Mouse (Mus musculus): ENCODE data around the gene Srrm2. TPM values are rescaled to one million over a fixed set of nuclear protein-coding genes. Genes with fewer than 3 reads are reported as not detected.

Srrm2 gene
- total RNA-seq, 2 experiments from 2014 or later, result 157 to 162 TPM

GRCm38 (mm10) chr17:23843141-23843811 lies 52.9 kb downstream of the Srrm2 start:
- intact Hi-C loops (cut with DNase I), result loop anchor here (5.0 kb wide), 1 partner anchor 96 kb away; the partner anchor contains the start of gene Kremen2
- DNase-seq (ENCODE audit: low spot score), result no peak

GRCm38 (mm10) chr17:23843812-23844273 lies 53.5 kb downstream of the Srrm2 start, which contains the start of the genes Prss32 and Prss41:
Gene Prss32 (plus strand): TSS chr17:23843855.
Gene Prss41 (minus strand): TSS chr17:23844172.
- intact Hi-C loops (cut with DNase I), result loop anchor here (5.0 kb wide), 1 partner anchor 97 kb away; the partner anchor contains the start of gene Kremen2
- no peak for DNase-seq (ENCODE audit: low spot score)

- intact Hi-C loops (cut with DNase I), result no loop called here
- no peak for DNase-seq (ENCODE audit: low spot score)
Measured at GRCm38 (mm10) chr17:23850028-23850427, 59.7 kb downstream of the Srrm2 start.

DNA sequence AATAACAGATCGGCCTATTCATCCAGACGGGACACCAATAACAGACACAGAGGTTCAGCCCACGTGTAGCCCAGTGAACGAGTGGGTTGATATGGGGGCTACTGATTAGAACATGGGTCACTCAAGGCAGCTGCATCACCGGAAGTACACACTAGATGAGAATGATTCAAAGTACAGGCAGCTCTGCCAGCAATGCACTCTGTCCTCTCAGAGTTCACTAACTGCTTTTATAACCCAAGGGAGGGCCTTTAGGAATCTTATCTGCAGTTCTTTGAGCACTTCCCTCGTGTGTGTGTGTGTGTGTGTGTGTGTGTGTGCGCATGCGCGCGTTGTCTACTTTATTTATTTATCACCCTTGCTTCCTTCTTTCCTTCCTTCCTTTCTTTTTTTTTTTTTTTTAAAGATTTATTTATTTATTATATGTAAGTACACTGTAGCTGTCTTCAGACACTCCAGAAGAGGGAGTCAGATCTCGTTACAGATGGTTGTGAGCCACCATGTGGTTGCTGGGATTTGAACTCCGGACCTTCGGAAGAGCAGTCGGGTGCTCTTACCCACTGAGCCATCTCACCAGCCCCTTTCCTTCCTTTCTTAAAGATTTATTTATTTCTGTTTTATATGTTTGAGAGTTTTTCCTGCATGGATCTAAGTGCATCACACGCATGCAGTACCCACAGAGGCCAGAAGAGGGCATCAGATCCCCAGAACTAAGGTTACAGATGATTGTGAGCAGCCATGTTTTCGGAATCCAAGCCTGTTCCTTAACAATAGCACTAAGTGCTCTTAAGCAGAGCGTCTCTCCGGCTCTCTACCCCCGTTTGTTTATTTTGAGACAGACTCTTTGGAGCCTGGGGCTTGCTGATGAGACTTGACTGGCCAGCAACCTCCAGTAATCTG lies 60.8 kb downstream of the Srrm2 start:
- intact Hi-C loops (cut with DNase I), result loop anchor here (1.0 kb wide), 1 partner anchor 109 kb away; no protein-coding TSS in a partner anchor
- no peak for DNase-seq (ENCODE audit: low spot score)

- no peak for DNase-seq (ENCODE audit: low spot score)
- intact Hi-C loops (cut with DNase I), result no loop called here
Measured at GRCm38 (mm10) chr17:23853292-23853691, 63.0 kb downstream of the Srrm2 start.

DNA sequence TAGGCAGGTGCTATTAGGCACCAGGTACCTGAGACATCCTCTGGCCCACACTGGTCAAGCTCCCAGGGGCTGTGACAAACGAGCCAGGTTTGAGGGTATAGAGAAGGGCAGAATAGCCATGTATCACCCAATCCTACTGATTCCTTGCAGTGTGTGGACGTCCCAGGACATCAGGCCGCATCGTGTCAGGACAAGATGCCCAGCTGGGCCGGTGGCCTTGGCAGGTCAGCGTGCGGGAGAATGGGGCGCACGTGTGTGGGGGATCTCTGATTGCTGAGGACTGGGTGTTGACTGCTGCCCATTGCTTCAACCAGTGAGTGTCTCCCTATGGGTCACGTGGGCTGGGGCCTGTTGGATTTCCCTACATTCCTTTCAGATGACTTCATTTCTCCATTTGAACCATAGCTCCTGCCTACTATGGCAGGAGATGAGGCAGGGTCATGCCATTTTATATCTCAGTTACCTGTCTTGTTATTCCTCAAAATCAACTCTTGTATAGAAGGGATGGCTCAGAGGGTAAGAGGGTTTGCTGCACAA lies 64.0 kb downstream of the Srrm2 start:
- DNase-seq (ENCODE audit: low spot score), result no peak

DNA sequence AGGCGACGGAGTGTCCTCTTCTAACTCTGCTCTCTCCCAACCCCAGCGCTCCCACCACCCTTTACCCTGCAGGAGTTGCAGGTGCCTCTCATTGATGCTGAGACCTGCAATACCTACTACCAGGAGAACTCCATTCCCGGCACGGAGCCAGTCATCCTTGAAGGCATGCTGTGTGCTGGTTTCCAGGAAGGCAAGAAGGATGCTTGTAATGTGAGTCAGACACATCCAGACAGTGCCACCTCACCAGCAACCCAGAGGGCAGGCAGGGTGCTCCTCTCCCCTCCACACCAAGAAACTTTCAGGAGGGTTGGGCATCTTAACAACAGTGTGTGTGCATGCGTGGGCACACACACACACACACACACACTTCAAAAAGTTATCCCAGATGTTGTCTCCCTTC lies 66.9 kb downstream of the Srrm2 start:
- DNase-seq (ENCODE audit: low spot score), result no peak
- intact Hi-C loops (cut with DNase I), result no loop called here

More for the DNA sequence above, 64.0 kb downstream of the Srrm2 start:
- intact Hi-C loops (cut with DNase I), result no loop called here

GRCm38 (mm10) chr17:23857913-23858312 lies 67.6 kb downstream of the Srrm2 start:
- intact Hi-C loops (cut with DNase I), result no loop called here
- no peak for DNase-seq (ENCODE audit: low spot score)

DNA sequence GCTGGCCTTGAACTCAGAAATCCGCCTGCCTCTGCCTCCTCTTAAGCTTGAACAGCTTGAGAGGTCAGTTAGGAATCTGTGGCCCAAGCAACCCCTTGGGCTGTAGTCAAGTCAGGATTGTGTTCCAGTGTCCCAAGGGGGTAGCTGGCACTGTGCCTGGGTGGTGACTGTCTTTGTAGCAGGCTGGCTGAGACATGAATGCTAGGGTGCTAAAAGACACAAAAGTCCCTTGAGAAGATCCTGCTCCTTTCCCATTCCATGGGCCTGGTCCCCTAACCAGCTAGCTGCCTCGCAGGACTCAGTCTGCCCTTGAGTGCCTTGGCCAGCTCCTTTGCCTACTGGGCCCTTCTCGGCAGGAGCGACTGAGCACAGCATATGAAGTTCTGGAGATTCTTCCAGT lies 72.6 kb downstream of the Srrm2 start:
- no peak for DNase-seq (ENCODE audit: low spot score)
- intact Hi-C loops (cut with DNase I), result no loop called here

DNA sequence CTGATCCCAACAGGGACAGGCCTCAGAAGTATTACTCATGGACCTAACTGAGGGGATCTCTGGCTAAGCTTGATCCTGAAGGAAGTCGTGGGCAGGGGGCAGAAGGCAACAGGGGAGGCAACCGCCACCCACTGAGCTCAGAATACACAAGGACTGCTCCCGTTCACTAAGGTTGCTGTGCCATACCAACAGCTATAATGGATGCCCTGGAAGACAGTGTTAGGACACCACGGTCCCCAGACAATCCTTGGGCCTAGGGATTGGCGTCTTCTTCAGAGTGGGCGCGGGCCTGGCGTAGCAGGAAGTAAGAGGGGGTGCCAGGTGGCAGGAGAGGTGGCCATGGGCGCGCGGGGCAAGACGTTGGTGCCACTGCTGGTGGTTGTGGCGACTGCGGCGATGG lies 77.4 kb downstream of the Srrm2 start, which contains the start of gene Prss21:
TSS of gene Prss21 (plus strand) at position 301 of the 400 bp plus-strand sequence.
- DNase-seq (ENCODE audit: low spot score), result no peak
- intact Hi-C loops (cut with DNase I), result no loop called here

GRCm38 (mm10) chr17:23868513-23868912 lies 78.2 kb downstream of the Srrm2 start:
- no peak for DNase-seq (ENCODE audit: low spot score)
- intact Hi-C loops (cut with DNase I), result no loop called here

Small RNA genes lying within 50 kb of the gene (microRNA-seq; reads per million reads assigned to microRNA genes)
- gene Mir5125, result 1.9 reads per million

Other genes with a start within 250 kb of the Srrm2 start
- 1 to 10 TPM; 4.7 to 6.2 TPM for gene Zfp213, start 226.3 kb upstream of the Srrm2 start, total RNA-seq (2021)
- 1 to 10 TPM; 3.4 to 4.8 TPM for gene Zfp13, start 191.0 kb upstream of the Srrm2 start, total RNA-seq (2021)
- gene Zscan10, start 189.7 kb upstream of the Srrm2 start, total RNA-seq (2021), result not detected
- gene Mmp25, start 145.3 kb upstream of the Srrm2 start, total RNA-seq (2021), result under 1 TPM; 0.06 to 0.08 TPM
- not detected for gene Bicdl2, start 130.0 kb upstream of the Srrm2 start, total RNA-seq (2021)
- 100 to 1,000 TPM; 193 to 207 TPM for gene Hcfc1r1, start 116.9 kb upstream of the Srrm2 start, total RNA-seq (2021)
- gene Thoc6, start 116.7 kb upstream of the Srrm2 start, total RNA-seq (2021), result 10 to 100 TPM; 12.2 to 12.3 TPM
- gene Tnfrsf12a, start 113.1 kb upstream of the Srrm2 start, total RNA-seq (2021), result 100 to 1,000 TPM in 1 of 2 experiments, 10 to 100 TPM in 1; 79.9 to 111 TPM
- gene Cldn6, start 111.3 kb upstream of the Srrm2 start, total RNA-seq (2021), result not detected
- gene Cldn9, start 106.5 kb upstream of the Srrm2 start, total RNA-seq (2021), result not detected
- not detected for gene 1520401A03Rik, start 67.7 kb upstream of the Srrm2 start, total RNA-seq (2021)
- gene Pkmyt1, start 64.2 kb upstream of the Srrm2 start, total RNA-seq (2021), result 1 to 10 TPM; 1.4 to 1.5 TPM
- gene Paqr4, start 49.7 kb upstream of the Srrm2 start, total RNA-seq (2021), result 10 to 100 TPM; 26.1 to 29.5 TPM
- gene Kremen2, start 44.7 kb upstream of the Srrm2 start, total RNA-seq (2021), result not detected
- gene Flywch1, start 18.9 kb upstream of the Srrm2 start, total RNA-seq (2021), result 10 to 100 TPM; 29.7 to 33.2 TPM
- 1 to 10 TPM in 1 of 2 experiments, under 1 TPM in 1; 0.88 to 1.6 TPM for gene Flywch2, start 4.5 kb upstream of the Srrm2 start, total RNA-seq (2021)
- 100 to 1,000 TPM; 353 to 372 TPM for gene Elob, start 38.6 kb downstream of the Srrm2 start, total RNA-seq (2021)
- gene Prss33, start 45.5 kb downstream of the Srrm2 start, total RNA-seq (2021), result not detected
- not detected for gene Prss32, start 53.3 kb downstream of the Srrm2 start, total RNA-seq (2021)
- not detected for gene Prss41, start 53.6 kb downstream of the Srrm2 start, total RNA-seq (2021)
- gene Prss21, start 77.5 kb downstream of the Srrm2 start, total RNA-seq (2021), result not detected
- gene Dcpp1, start 90.3 kb downstream of the Srrm2 start, total RNA-seq (2021), result not detected
- gene Dcpp2, start 90.3 kb downstream of the Srrm2 start, total RNA-seq (2021), result not detected
- not detected for gene Dcpp3, start 126.9 kb downstream of the Srrm2 start, total RNA-seq (2021)
- not detected for gene Sbp, start 151.1 kb downstream of the Srrm2 start, total RNA-seq (2021)
- gene Sbpl, start 164.7 kb downstream of the Srrm2 start, total RNA-seq (2021), result not detected
- gene Prss30, start 190.0 kb downstream of the Srrm2 start, total RNA-seq (2021), result not detected
- not detected for gene Prss22, start 207.6 kb downstream of the Srrm2 start, total RNA-seq (2021)
- not detected for gene Prss27, start 247.6 kb downstream of the Srrm2 start, total RNA-seq (2021)

Measured in heart, postnatal 25 days (tissue).